Mouse (Mus musculus) stomach, postnatal 0 days (tissue): Measurements from ENCODE around the gene Ifitm1. TPM values are rescaled to one million over a fixed set of nuclear protein-coding genes. Genes with fewer than 3 reads are reported as not detected.

Experiments
- ATAC-seq: fragments of 200-750 bp; cut with Nextera tagmentation; 2 replicates; pipeline ENCODE4 v1.8.0; 2017; ENCODE audit not compliant: low FRiP score, low TSS enrichment
- DNase-seq: peaks from one replicate; pipeline ENCODE4 v3.0.0-alpha.2; 2016; ENCODE audit warnings: low spot score
- H3K27ac ChIP-seq: fragments of 300-500 bp; sonication (generic); replicated peaks from 2 replicates; pipeline ENCODE4 v1.5.1; 2014; ENCODE audit warnings: mild to moderate bottlenecking, control low read depth
- H3K27me3 ChIP-seq: fragments of 300-500 bp; sonication (generic); 2 replicates; pipeline ENCODE4 v1.6.1; 2014; ENCODE audit warnings: low read length; ENCODE audit not compliant: control insufficient read depth, insufficient read depth
- H3K36me3 ChIP-seq: fragments of 300-500 bp; sonication (generic); 2 replicates; pipeline ENCODE4 v1.6.1; 2014; ENCODE audit warnings: low read length, mixed read lengths; ENCODE audit not compliant: control insufficient read depth, insufficient read depth
- H3K4me1 ChIP-seq: fragments of 300-500 bp; sonication (generic); replicated peaks from 2 replicates; pipeline ENCODE4 v1.6.1; 2014; ENCODE audit warnings: antibody characterized with exemption; ENCODE audit not compliant: control insufficient read depth, insufficient read depth
- H3K4me2 ChIP-seq: fragments of 300-500 bp; sonication (generic); replicated peaks from 2 replicates; pipeline ENCODE4 v1.6.1; 2014; ENCODE audit warnings: low read depth, mild to moderate bottlenecking, control low read depth, moderate library complexity
- H3K4me3 ChIP-seq: fragments of 300-500 bp; sonication (generic); 2 replicates; pipeline ENCODE4 v1.5.1; 2014; ENCODE audit warnings: low read depth, low read length, control low read depth
- H3K9ac ChIP-seq: fragments of 300-500 bp; sonication (generic); 2 replicates; pipeline ENCODE4 v1.6.1; 2014; ENCODE audit warnings: mild to moderate bottlenecking, low read length, control low read depth, mixed read lengths
- H3K9me3 ChIP-seq: fragments of 300-500 bp; sonication (generic); 2 replicates; pipeline ENCODE4 v1.6.1; 2016; ENCODE audit warnings: low read length; ENCODE audit not compliant: control insufficient read depth
- CTCF ChIP-seq: IDR thresholded peaks from 2 replicates; pipeline ENCODE4 v1.5.1; 2016; ENCODE audit warnings: antibody characterized with exemption, low read depth, mild to moderate bottlenecking, moderate library complexity
- EP300 ChIP-seq: optimal IDR thresholded peaks from 2 replicates; pipeline ENCODE3; 2016; ENCODE audit warnings: antibody characterized with exemption
- WGBS: fragments of 180-500 bp; shearing (Covaris S2); extraction: QIAGEN DNeasy Blood & Tissue Kit; methylation state at CpG from one replicate; pipeline ENCODE4 v1.1.7; 2014; 5-methylcytosine and 5-hydroxymethylcytosine counted together
- polyA plus RNA-seq: library from polyadenylated mRNA; unstranded; fragments of >200 nt; fragmentation: Nextera tagmentation; extraction: Ambion mirVana; gene quantifications from 2 replicates; pipeline ENCODE4 v1.2.1, GENCODE M21; 2015

Ifitm1 gene
- polyA plus RNA-seq, 1 experiment from 2014 or later: 173 TPM

GRCm38 (mm10) chr7:141000881-141001708, 34.1 kb downstream of the Ifitm1 start:
- no peaks in the 10 kb centered on the region for H3K36me3 ChIP-seq
- no peak overlapping the region for H3K4me2 ChIP-seq
- no peaks in the 10 kb centered on the region for H3K4me1 ChIP-seq
- WGBS: 80% methylated on average over 15 of the region's 15 CpGs
- H3K9ac ChIP-seq: no peak overlapping the region
- ATAC-seq: no peak
- no peak for TF ChIP-seq CTCF
- TF ChIP-seq EP300: no peak
- no peaks in the 10 kb centered on the region for H3K27me3 ChIP-seq
- no peaks in the 10 kb centered on the region for H3K9me3 ChIP-seq
- no peak overlapping the region for H3K4me3 ChIP-seq
- no peak for DNase-seq
- no peak overlapping the region for H3K27ac ChIP-seq

- TF ChIP-seq CTCF (no peak), EP300 (no peak)
- Histone ChIP-seq H3K27ac (no peak overlapping the region), H3K4me1 (no peaks in the 10 kb centered on the region), H3K36me3 (no peaks in the 10 kb centered on the region), H3K4me2 (no peak overlapping the region), H3K27me3 (no peaks in the 10 kb centered on the region), H3K4me3 (no peak overlapping the region), H3K9me3 (no peaks in the 10 kb centered on the region), H3K9ac (no peak overlapping the region)
- WGBS: 68% methylated on average over 5 of the region's 5 CpGs
- no peak for ATAC-seq
- DNase-seq: no peak
Observed at GRCm38 (mm10) chr7:141003248-141004010, 36.4 kb downstream of the Ifitm1 start.

- H3K9me3 ChIP-seq: no peaks in the 10 kb centered on the region
- WGBS: 77% methylated on average over 6 of the region's 6 CpGs
- no peak overlapping the region for H3K9ac ChIP-seq
- ATAC-seq (no peak), DNase-seq (no peak)
- no peak overlapping the region for H3K4me2 ChIP-seq
- no peak overlapping the region for H3K27ac ChIP-seq
- H3K4me1 ChIP-seq: peaks cover 5% of the 10 kb centered on the region; the same call in 1 of the 2 replicates
- no peaks in the 10 kb centered on the region for H3K27me3 ChIP-seq
- no peak overlapping the region for H3K4me3 ChIP-seq
- H3K36me3 ChIP-seq: no peaks in the 10 kb centered on the region
- TF ChIP-seq CTCF (no peak), EP300 (no peak)
Observed at GRCm38 (mm10) chr7:141006446-141006845, 39.4 kb downstream of the Ifitm1 start.

- TF ChIP-seq EP300 (no peak), CTCF (no peak)
- no peak for DNase-seq
- Histone ChIP-seq H3K27me3 (no peaks in the 10 kb centered on the region), H3K4me3 (no peak overlapping the region), H3K9ac (no peak overlapping the region), H3K4me1 (peaks cover 5% of the 10 kb centered on the region; the same call in 1 of the 2 replicates), H3K4me2 (no peak overlapping the region), H3K36me3 (no peaks in the 10 kb centered on the region), H3K9me3 (no peaks in the 10 kb centered on the region), H3K27ac (no peak overlapping the region)
- no peak for ATAC-seq
- WGBS: 63% methylated on average over 5 of the region's 5 CpGs
Observed at GRCm38 (mm10) chr7:141006914-141007313, 39.9 kb downstream of the Ifitm1 start.

- peak overlapping the region; percentile 62 for H3K4me2 ChIP-seq
- 7% methylated on average over 7 of the region's 7 CpGs for WGBS
- peak; percentile 38 for ATAC-seq
- TF ChIP-seq CTCF: peak; percentile 72
- no peak for TF ChIP-seq EP300
- peak overlapping the region; percentile 14; the same call in 1 of the 2 replicates for H3K4me3 ChIP-seq
- peaks cover 5% of the 10 kb centered on the region; the same call in 1 of the 2 replicates for H3K4me1 ChIP-seq
- H3K9me3 ChIP-seq: no peaks in the 10 kb centered on the region
- DNase-seq: peak; percentile 41
- H3K27ac ChIP-seq: peak overlapping the region; percentile 79
- no peak overlapping the region for H3K9ac ChIP-seq
- no peaks in the 10 kb centered on the region for H3K27me3 ChIP-seq
- no peaks in the 10 kb centered on the region for H3K36me3 ChIP-seq
Observed at GRCm38 (mm10) chr7:141008312-141008761, 41.3 kb downstream of the Ifitm1 start.
